Mouse (Mus musculus) erythroblast, embryonic 14.5 days (primary cell): ENCODE results near the gene Il9. TPM values are rescaled to one million over a fixed set of nuclear protein-coding genes. Genes with fewer than 3 reads are reported as not detected.
A peak's percentile ranks its signal among the peaks of the same experiment; 100 is the strongest.

Experiments used
- H3K27me3 ChIP-seq: 2 replicates; pipeline ENCODE4 v1.6.1; 2012; ENCODE audit warnings: inconsistent platforms; ENCODE audit not compliant: control insufficient read depth
- H3K36me3 ChIP-seq: 2 replicates; pipeline ENCODE4 v1.6.1; 2012; ENCODE audit warnings: mild to moderate bottlenecking, inconsistent platforms; ENCODE audit not compliant: control insufficient read depth
- H3K4me1 ChIP-seq: 2 replicates; pipeline ENCODE4 v1.6.1; 2012; ENCODE audit warnings: inconsistent platforms; ENCODE audit not compliant: control insufficient read depth
- H3K4me3 ChIP-seq: replicated peaks from 2 replicates; pipeline ENCODE3; 2012; ENCODE audit warnings: moderate library complexity, mild to moderate bottlenecking, inconsistent platforms
- H3K9me3 ChIP-seq: 2 replicates; pipeline ENCODE4 v1.6.1; 2012; ENCODE audit warnings: low read length, inconsistent platforms, mixed read lengths; ENCODE audit not compliant: control insufficient read depth
- GATA1 ChIP-seq: IDR thresholded peaks from 2 replicates; pipeline ENCODE4 v1.6.1; 2012; ENCODE audit warnings: low read length, inconsistent platforms, mixed read lengths
- TAL1 ChIP-seq: IDR thresholded peaks from 3 replicates; pipeline ENCODE4 v1.6.1; 2012; ENCODE audit warnings: low read length, inconsistent platforms, mixed read lengths
- polyA plus RNA-seq: library from polyadenylated mRNA; stranded (reverse); fragments of >175 nt; gene quantifications from 2 replicates; pipeline ENCODE4 v1.2.3, GENCODE M21; 2012

Il9 gene
- polyA plus RNA-seq, result not detected in 2 replicates

- TF ChIP-seq TAL1 (no peak), GATA1 (no peak)
- Histone ChIP-seq H3K4me3 (no peak within 1 kb of the TSS), H3K4me1 (no peaks in the 10 kb centered on the region), H3K27me3 (no peaks in the 10 kb centered on the region), H3K36me3 (no peaks in the 10 kb centered on the region), H3K9me3 (no peaks in the 10 kb centered on the region)
Measured at GRCm38 (mm10) chr13:56482146-56482545, at the start of gene Il9. Gene Il9 (minus strand): TSS chr13:56482246.

DNA sequence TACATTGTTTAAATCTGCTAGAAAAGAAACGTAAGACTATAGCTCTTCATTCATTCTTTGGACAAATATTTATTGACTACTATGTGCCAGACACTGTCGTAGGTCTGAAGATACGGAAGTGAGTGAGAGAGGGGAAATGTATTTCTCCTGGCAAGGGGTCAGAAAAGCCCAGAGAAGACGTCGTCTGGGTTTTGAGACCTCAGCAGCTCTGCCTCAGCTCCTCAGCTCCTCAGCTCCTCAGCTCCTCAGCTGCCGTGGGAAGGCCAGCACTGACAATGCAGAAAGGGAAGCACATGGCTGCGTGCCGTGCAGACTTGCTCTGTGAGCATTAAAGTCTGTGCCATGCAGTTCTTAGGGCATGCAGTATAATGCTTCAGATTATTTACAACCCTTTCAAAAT lies 47.6 kb upstream of the Il9 start:
- H3K9me3 ChIP-seq, result peaks cover 2% of the 10 kb centered on the region; the same call in 1 of the 2 replicates
- no peaks in the 10 kb centered on the region for H3K4me1 ChIP-seq
- H3K4me3 ChIP-seq, result no peak overlapping the region
- TF ChIP-seq GATA1 (no peak), TAL1 (no peak)
- no peaks in the 10 kb centered on the region for H3K27me3 ChIP-seq
- no peaks in the 10 kb centered on the region for H3K36me3 ChIP-seq

DNA sequence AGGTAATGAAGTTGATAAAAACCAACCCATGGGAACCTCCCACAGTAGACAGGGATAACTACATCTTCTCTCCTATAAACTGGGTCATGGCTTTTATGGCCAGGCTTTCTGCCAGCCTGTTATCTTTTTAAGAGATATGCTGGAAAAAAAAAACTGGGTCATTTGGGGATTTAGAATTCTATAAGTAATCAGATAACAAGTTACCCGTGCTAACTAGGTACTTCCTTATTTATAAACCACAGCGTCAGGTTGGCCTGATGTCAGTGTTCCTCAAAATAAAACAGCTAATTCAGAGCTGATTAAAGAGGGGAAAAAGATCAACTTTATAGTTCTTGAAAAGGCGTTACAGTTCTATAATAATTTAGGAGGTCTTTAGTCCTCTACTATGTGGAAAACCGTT lies 47.0 kb upstream of the Il9 start:
- Histone ChIP-seq H3K4me1 (no peaks in the 10 kb centered on the region), H3K9me3 (peaks cover 2% of the 10 kb centered on the region; the same call in 1 of the 2 replicates), H3K27me3 (no peaks in the 10 kb centered on the region), H3K4me3 (no peak overlapping the region), H3K36me3 (no peaks in the 10 kb centered on the region)
- TF ChIP-seq GATA1 (no peak), TAL1 (no peak)

- H3K4me3 ChIP-seq, result no peak overlapping the region
- no peaks in the 10 kb centered on the region for H3K36me3 ChIP-seq
- no peaks in the 10 kb centered on the region for H3K27me3 ChIP-seq
- no peak for TF ChIP-seq TAL1
- TF ChIP-seq GATA1, result no peak
- no peaks in the 10 kb centered on the region for H3K4me1 ChIP-seq
- no peaks in the 10 kb centered on the region for H3K9me3 ChIP-seq
Measured at GRCm38 (mm10) chr13:56528281-56528680, 46.2 kb upstream of the Il9 start.

- TF ChIP-seq GATA1, result no peak
- no peak for TF ChIP-seq TAL1
- Histone ChIP-seq H3K4me3 (no peak overlapping the region), H3K9me3 (no peaks in the 10 kb centered on the region), H3K27me3 (no peaks in the 10 kb centered on the region), H3K4me1 (peaks cover under 1% of the 10 kb centered on the region), H3K36me3 (no peaks in the 10 kb centered on the region)
Measured at GRCm38 (mm10) chr13:56527846-56528245, 45.8 kb upstream of the Il9 start.

DNA sequence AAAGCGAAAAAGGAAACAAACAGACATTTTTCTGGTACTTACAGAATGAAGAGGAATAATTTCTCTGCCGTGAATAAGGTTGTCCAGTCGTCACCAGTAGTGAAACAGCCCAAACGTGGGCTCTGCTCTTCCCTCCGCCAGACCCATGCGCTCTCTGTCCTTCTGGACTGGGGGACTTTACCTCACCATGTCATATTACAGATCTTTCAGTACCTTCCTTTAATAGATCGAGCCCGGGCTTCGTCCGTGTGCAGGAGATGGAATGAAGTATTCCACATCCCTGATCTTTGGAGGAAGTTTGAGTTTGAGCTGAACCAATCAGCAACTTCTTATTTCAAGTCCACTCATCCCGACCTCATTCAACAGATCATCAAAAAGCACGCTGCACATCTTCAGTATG lies 44.8 kb upstream of the Il9 start:
- TF ChIP-seq GATA1 (no peak), TAL1 (no peak)

GRCm38 (mm10) chr13:56522821-56523167 lies 40.7 kb upstream of the Il9 start:
- TF ChIP-seq GATA1 (no peak), TAL1 (no peak)
- Histone ChIP-seq H3K4me3 (peak overlapping the region; percentile 56), H3K36me3 (no peaks in the 10 kb centered on the region), H3K27me3 (no peaks in the 10 kb centered on the region), H3K4me1 (peaks cover 7% of the 10 kb centered on the region), H3K9me3 (no peaks in the 10 kb centered on the region)

More for the DNA sequence above, 44.8 kb upstream of the Il9 start:
- Histone ChIP-seq H3K27me3 (no peaks in the 10 kb centered on the region), H3K9me3 (no peaks in the 10 kb centered on the region), H3K4me3 (no peak overlapping the region), H3K36me3 (no peaks in the 10 kb centered on the region), H3K4me1 (peaks cover 7% of the 10 kb centered on the region)

DNA sequence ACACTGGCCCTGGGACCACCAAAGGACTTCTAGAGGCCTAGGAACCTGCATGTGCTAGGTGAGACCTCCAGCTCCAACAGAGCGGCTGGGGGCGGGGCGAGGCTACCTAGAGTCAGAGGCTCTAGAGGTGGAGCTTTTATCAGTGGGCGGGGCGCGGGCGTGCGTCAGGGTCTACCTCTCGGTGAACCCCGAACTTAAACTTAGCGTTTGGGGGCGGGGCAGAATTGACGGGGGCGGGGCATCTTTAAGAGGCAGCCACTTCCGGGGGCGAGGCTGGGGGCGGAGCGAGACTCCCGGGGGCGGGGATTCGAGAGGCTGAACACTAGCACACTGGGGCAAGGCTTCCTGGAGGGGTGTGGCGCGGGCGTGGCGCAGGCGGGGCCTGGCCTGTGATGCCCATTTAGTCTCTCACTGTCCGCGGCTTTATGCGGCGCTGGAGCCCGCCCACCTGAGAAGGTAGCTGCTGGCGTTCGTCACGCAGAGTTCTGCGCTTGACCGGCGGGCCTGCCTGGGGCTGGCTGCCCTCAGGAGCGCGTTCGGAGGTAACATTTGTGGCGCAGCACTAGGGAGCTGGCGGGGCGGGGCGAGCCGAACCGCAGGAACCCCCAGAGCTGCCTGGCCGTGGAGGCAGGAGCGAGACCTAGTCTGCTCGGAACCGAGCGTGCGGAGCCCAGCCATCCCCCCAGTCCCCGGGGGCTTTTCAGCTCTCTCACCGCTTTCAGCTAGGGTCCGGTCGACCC lies 40.2 kb upstream of the Il9 start, which contains the start of gene Fbxl21:
Gene Fbxl21, plus strand, starts transcription at position 392 of the 740 bp plus-strand sequence.
- H3K9me3 ChIP-seq, result no peaks in the 10 kb centered on the region
- no peaks in the 10 kb centered on the region for H3K36me3 ChIP-seq
- peaks cover 7% of the 10 kb centered on the region for H3K4me1 ChIP-seq
- no peak for TF ChIP-seq TAL1
- TF ChIP-seq GATA1, result no peak
- peak within 1 kb of the TSS; percentile 56 for H3K4me3 ChIP-seq
- no peaks in the 10 kb centered on the region for H3K27me3 ChIP-seq

DNA sequence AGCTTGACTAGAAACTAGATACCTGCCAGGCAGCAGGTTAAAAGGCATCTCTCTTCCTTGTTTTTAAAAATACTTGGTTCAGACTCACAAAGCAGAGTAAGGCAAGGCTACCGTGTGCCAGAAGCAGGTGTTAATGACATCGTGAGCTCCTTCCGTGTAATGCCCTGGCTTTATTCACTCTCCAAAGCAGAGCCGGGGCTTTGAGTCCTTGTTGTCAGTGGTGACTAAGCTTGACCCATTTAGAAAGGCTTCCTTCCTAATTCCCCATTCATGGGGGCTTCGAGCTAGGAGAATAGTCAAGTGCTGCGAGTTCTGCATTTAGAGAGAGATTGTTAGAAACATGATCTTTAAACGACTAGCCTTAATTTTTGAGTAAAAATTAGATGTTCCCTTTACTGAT lies 34.8 kb upstream of the Il9 start:
- Histone ChIP-seq H3K36me3 (no peaks in the 10 kb centered on the region), H3K4me3 (no peak overlapping the region), H3K9me3 (no peaks in the 10 kb centered on the region), H3K27me3 (no peaks in the 10 kb centered on the region), H3K4me1 (no peaks in the 10 kb centered on the region)
- no peak for TF ChIP-seq GATA1
- no peak for TF ChIP-seq TAL1
